Mouse (Mus musculus) intestine, postnatal 0 days (tissue): ENCODE results near the gene Nkiras1. TPM values are rescaled to one million over a fixed set of nuclear protein-coding genes. Genes with fewer than 3 reads are reported as not detected.

Experiments
- ATAC-seq: fragments of 200-750 bp; cut with Nextera tagmentation; 2 replicates; pipeline ENCODE4 v1.8.0; 2017; ENCODE audit warnings: mild to moderate bottlenecking, moderate TSS enrichment, moderate library complexity
- H3K27ac ChIP-seq: fragments of 300-500 bp; sonication (generic); 2 replicates; pipeline ENCODE4 v1.5.1; 2014; ENCODE audit warnings: mild to moderate bottlenecking, low read depth, low read length, moderate library complexity
- H3K27me3 ChIP-seq: fragments of 300-500 bp; sonication (generic); replicated peaks from 2 replicates; pipeline ENCODE4 v1.6.1; 2014; ENCODE audit warnings: low read length, mixed read lengths; ENCODE audit not compliant: control insufficient read depth, insufficient read depth
- H3K36me3 ChIP-seq: fragments of 300-500 bp; sonication (generic); 2 replicates; pipeline ENCODE4 v1.6.1; 2014; ENCODE audit warnings: mild to moderate bottlenecking, moderate library complexity; ENCODE audit not compliant: control insufficient read depth, insufficient read depth
- H3K4me1 ChIP-seq: fragments of 300-500 bp; sonication (generic); replicated peaks from 2 replicates; pipeline ENCODE4 v1.6.1; 2014; ENCODE audit warnings: antibody characterized with exemption, low read length, mixed read lengths; ENCODE audit not compliant: control insufficient read depth, insufficient read depth
- H3K4me2 ChIP-seq: fragments of 300-500 bp; sonication (generic); replicated peaks from 2 replicates; pipeline ENCODE4 v1.6.1; 2014; ENCODE audit warnings: low read depth, mild to moderate bottlenecking, moderate library complexity
- H3K4me3 ChIP-seq: fragments of 300-500 bp; sonication (generic); 2 replicates; pipeline ENCODE4 v1.5.1; 2014; ENCODE audit warnings: low read depth, low read length
- H3K9ac ChIP-seq: fragments of 300-500 bp; sonication (generic); 2 replicates; pipeline ENCODE4 v1.6.1; 2014; ENCODE audit warnings: mild to moderate bottlenecking, low read depth, low read length
- H3K9me3 ChIP-seq: fragments of 300-500 bp; sonication (generic); 2 replicates; pipeline ENCODE4 v1.6.1; 2016; ENCODE audit warnings: mixed run types; ENCODE audit not compliant: control insufficient read depth
- CTCF ChIP-seq: sonication (generic); IDR thresholded peaks from 2 replicates; pipeline ENCODE4 v1.5.1; 2016; ENCODE audit warnings: low read depth, mild to moderate bottlenecking, control low read depth, antibody characterized with exemption, moderate library complexity
- WGBS: fragments of 180-500 bp; shearing (Covaris S2); extraction: QIAGEN DNeasy Blood & Tissue Kit; methylation state at CpG from one replicate; pipeline ENCODE4 v1.1.7; 2014; 5-methylcytosine and 5-hydroxymethylcytosine counted together
- polyA plus RNA-seq: library from polyadenylated mRNA; unstranded; fragments of >200 nt; fragmentation: Nextera tagmentation; extraction: Ambion mirVana; gene quantifications from 2 replicates; pipeline ENCODE4 v1.2.1, GENCODE M21; 2015

Nkiras1 gene
- polyA plus RNA-seq, 1 experiment from 2014 or later = 24.9 TPM

GRCm38 (mm10) chr14:18331693-18332131 lies 60.8 kb downstream of the Nkiras1 start, which contains the start of gene Ube2e1:
Ube2e1 (minus strand) TSS chr14:18331859.
- peak within 1 kb of the TSS; percentile 83 for H3K4me2 ChIP-seq
- H3K4me1 ChIP-seq = 0 out of 2 replicates have a peak, but pooled peaks cover 4% of the 10 kb centered on the region
- H3K4me3 ChIP-seq = peak within 1 kb of the TSS; percentile 69
- peak within 1 kb of the TSS; percentile 89 for H3K9ac ChIP-seq
- peak; percentile 90 for ATAC-seq
- H3K36me3 ChIP-seq = no peaks in the 10 kb centered on the region
- H3K27me3 ChIP-seq = no peaks in the 10 kb centered on the region
- no peaks in the 10 kb centered on the region for H3K9me3 ChIP-seq
- peak within 1 kb of the TSS; percentile 81 for H3K27ac ChIP-seq
- TF ChIP-seq CTCF = no peak
- 1% methylated on average over 23 of the region's 39 CpGs for WGBS

Other genes starting within 250 kb of the Nkiras1 start
- gene Nr1d2, start 32.0 kb upstream of the Nkiras1 start, polyA plus RNA-seq = 7.2 and 7.6 TPM in 2 replicates
- gene Rpl15, start 255 bp downstream of the Nkiras1 start, polyA plus RNA-seq = 262 and 264 TPM in 2 replicates
- 72.3 and 74.5 TPM in 2 replicates for gene Ube2e1, start 60.7 kb downstream of the Nkiras1 start, polyA plus RNA-seq